Mouse (Mus musculus) kidney, postnatal 14 days (tissue): ENCODE measurements around the gene Trim71.
"Not testable (repeated sequence)": the region's sequence is repeated elsewhere in the genome, so short reads cannot be mapped to it uniquely, and the experiment has no call there.

Source experiments
- DNase-seq: peaks from one replicate; pipeline ENCODE4 v3.0.0; 2022; ENCODE audit warnings: mixed read lengths

Gene Trim71

GRCm38 (mm10) chr9:114525073-114525633, 39.0 kb downstream of the Trim71 start:
- DNase-seq = no peak

- DNase-seq = no peak
Observed at GRCm38 (mm10) chr9:114522501-114522900, 41.7 kb downstream of the Trim71 start.

GRCm38 (mm10) chr9:114522041-114522440, 42.1 kb downstream of the Trim71 start:
- no peak for DNase-seq

GRCm38 (mm10) chr9:114520529-114520928, 43.6 kb downstream of the Trim71 start:
- not testable (repeated sequence) for DNase-seq

GRCm38 (mm10) chr9:114518812-114519477, 45.2 kb downstream of the Trim71 start:
- DNase-seq = no peak

DNA sequence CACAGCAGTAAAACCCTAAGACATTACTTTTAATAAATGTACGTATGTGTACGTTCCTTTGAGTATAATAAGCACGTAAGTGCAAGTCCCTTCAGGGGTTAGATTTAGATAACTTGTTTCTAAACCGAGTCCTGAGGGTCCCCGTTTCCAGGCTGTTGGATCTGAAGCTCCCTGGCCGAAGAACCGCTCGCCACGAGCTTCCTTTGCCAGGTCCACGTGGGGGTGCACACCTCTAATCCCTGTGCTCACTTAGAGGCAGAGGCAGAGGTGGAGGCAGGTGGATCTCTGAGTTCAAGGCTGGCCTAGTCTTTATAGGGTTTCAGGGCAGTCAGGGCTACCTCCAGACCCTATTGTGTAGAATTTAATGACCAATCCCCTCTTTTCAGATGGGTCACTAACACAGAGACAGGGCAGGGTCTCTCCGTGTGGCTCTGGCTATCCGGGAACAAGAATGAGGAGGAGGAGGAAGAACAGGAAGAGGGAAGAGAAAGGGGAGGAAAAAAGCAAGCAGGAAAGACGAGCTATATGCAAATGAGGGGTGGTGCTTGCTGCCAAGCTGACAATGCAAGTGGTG, 46.2 kb downstream of the Trim71 start:
- no peak for DNase-seq

- no peak for DNase-seq
Observed at GRCm38 (mm10) chr9:114515364-114515763, 48.8 kb downstream of the Trim71 start, which contains the start of gene C130032M10Rik. TSS of gene C130032M10Rik (plus strand) at chr9:114515697.

DNA sequence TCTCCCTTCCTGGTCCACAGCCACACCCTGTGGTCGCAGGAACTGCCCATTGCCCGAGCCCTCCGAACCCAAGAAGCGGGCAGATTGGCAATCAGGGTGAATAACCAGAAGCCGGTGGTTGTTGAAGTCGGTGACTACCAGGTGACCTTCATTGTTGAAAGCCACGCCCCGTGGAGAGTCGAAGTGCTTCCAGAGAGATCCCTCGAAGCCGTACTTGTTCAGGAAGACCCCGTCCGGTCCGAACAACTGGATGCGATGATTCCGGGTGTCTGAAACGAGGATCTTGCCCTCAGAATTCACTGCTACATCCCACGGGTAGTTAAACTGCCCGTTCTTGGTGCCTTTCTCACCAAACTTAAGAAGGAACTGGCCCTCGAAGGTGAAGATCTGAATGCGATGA, 51.3 kb downstream of the Trim71 start:
- no peak for DNase-seq

DNA sequence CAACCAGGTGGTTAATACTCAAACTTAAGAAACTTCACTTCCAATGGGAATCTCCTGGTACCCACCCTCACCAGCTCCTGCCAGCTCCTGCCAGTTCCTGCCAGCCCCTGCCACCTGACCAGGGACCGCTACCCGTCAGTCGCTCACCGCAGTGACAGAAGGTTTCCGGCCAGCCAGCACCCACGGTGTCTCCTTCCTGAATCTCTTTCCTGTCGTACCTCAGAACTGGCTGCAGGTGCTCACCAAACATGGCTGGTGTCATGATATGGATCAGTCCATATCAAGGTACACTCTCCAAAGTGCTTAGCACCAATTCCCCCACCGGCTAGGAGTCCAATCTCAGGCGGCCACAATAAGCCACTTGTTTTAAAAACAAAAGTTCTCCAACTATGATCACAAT, 54.4 kb downstream of the Trim71 start:
- no peak for DNase-seq

GRCm38 (mm10) chr9:114507421-114507820, 56.7 kb downstream of the Trim71 start:
- no peak for DNase-seq

DNA sequence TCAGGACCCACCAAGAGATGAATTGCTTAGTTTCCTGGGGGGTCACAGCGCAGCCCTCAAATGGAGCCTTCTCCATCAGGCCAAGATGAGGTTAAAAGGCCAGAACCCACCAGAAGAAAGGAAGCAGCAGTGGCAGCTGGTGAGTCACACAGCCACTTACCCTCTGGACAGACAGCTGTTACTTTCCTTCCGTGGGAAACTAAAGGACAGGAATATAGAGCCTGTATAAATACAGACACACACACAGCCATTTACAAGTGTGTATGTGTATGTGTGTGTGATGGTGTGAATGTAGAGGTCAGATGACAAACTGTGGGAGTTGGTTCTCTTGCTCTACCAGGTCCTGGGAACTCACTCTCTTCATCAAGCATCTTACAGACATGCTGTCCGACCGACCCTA, 57.6 kb downstream of the Trim71 start:
- no peak for DNase-seq

DNA sequence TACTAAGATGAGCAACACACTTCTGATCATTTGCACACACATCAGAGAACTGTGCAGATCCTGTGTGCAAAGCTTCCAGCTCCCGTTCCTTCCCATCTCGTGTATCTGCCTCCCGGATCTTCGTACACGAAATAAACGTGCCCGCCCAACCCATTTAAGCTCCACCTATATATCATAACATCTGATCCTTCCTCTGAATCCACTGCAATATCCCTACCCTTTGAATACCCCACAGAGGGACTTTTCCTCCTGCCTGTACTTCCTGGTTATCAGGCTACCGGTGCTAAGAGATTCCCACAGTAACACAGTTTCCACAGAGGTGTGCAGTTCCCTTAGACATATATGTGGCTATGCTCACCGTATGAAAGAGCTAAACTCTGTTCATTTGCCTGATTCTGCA, 59.4 kb downstream of the Trim71 start, which contains the start of gene Ccr4:
Gene Ccr4 (minus strand): TSS at position 101 of the 400 bp plus-strand sequence.
- DNase-seq = no peak

GRCm38 (mm10) chr9:114502711-114503427, 61.3 kb downstream of the Trim71 start:
- DNase-seq = no peak

DNA sequence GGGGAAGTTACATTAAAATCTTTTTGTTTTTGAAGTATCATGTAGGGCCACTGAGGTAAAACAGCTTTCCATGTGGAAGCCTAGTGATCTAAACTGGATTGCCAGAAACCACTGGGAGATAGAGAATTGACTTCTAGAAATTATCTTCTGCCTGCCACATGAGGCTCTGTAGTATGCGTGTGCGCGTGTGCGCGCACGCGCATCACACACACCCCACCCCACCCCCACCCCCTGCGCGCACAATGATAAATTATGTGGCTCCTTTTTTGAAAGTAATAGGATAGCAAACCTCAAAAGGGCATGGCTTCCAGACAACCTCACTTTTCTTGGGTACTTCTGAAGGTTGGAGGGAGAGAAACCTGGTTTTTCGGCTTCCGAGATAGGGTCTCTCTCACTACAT, 62.3 kb downstream of the Trim71 start:
- no peak for DNase-seq

GRCm38 (mm10) chr9:114501111-114501510, 63.1 kb downstream of the Trim71 start:
- DNase-seq = no peak

GRCm38 (mm10) chr9:114499783-114500515, 64.2 kb downstream of the Trim71 start:
- peak; percentile 77 for DNase-seq

DNA sequence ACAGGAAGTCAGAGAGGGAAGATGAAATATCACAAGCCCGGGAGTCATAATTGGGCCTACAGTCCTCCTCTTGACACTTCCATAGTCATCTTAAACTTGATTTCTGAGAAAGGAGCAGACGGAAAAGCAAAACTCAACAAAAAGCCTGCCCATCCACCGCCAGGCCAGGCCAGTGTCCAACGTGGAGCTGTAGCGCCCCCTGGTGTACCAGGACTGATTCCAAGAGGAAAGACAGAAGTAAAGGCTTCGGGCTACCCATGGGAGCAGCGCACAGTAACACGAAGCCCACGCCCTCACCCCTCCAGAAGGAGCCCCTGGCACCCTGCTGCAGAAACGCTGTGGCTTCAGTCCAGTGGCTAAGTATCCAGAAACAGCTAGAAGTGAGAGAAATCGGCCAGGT, 66.0 kb downstream of the Trim71 start:
- DNase-seq = peak; percentile 88

- no peak for DNase-seq
Observed at GRCm38 (mm10) chr9:114496469-114496868, 67.7 kb downstream of the Trim71 start.

- DNase-seq = no peak
Observed at GRCm38 (mm10) chr9:114487481-114488258, 76.5 kb downstream of the Trim71 start.

- no peak for DNase-seq
Observed at GRCm38 (mm10) chr9:114486808-114487207, 77.4 kb downstream of the Trim71 start.

DNA sequence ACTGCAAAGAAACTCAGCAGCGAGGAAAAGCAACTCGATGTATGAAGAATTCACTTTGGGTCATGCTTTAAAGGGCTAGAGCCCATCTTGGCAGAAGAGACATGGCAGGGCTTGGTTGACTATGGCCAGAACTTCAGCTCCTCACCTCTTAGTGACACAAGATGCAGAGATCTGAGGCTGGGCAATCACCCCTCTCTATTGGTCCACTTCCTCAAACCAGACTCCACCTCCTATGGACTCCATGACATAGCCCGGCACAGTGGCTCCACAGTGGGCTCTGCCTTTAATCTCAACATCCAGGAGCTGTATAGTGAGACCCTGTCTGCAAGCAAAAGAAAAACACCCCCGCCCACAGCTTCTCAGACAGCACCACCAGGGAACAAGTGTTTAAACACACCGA, 79.4 kb downstream of the Trim71 start:
- no peak for DNase-seq

DNA sequence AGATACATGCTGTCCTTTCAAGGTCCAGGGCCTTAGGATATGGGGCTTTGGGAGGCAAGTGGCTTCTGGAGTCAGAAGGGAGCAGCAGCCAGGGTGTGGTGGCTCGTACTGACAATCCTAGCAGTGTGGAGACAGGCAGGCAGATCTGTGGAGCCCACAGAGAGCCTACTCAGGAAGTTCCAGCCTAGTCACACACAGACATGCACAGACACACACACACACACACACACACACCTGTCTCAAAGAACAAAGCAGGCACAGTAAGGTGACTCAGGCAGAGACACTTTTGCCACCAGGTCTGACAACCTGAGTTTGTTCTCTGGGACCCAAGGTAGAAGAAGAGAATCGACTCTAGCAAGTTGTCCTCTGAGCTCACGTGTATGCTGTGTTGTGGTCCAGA, 83.2 kb downstream of the Trim71 start:
- DNase-seq = no peak
